Mouse (Mus musculus): ENCODE results near the gene Nap1l4.
A peak's percentile ranks its signal among the peaks of the same experiment; 100 is the strongest.
"Not testable (repeated sequence)": the region's sequence is repeated elsewhere in the genome, so short reads cannot be mapped to it uniquely, and the experiment has no call there.

Gene Nap1l4

GRCm38 (mm10) chr7:143548976-143549457 lies at the start of gene Nap1l4:
Gene Nap1l4 (minus strand): TSS chr7:143549106.
- peak; percentile 93 for DNase-seq

- DNase-seq, result peak; percentile 24
Observed at GRCm38 (mm10) chr7:143594865-143595264, 46.0 kb upstream of the Nap1l4 start.

- DNase-seq, result no peak
Observed at GRCm38 (mm10) chr7:143592255-143592654, 43.3 kb upstream of the Nap1l4 start.

GRCm38 (mm10) chr7:143588006-143588405 lies 39.1 kb upstream of the Nap1l4 start:
- no peak for DNase-seq

- DNase-seq, result no peak
Observed at GRCm38 (mm10) chr7:143587586-143587985, 38.7 kb upstream of the Nap1l4 start.

GRCm38 (mm10) chr7:143583956-143584355 lies 35.0 kb upstream of the Nap1l4 start:
- DNase-seq, result peak; percentile 72

- no peak for DNase-seq
Observed at GRCm38 (mm10) chr7:143583025-143583424, 34.1 kb upstream of the Nap1l4 start.

- no peak for DNase-seq
Observed at GRCm38 (mm10) chr7:143575751-143576150, 26.8 kb upstream of the Nap1l4 start.

GRCm38 (mm10) chr7:143565648-143566039 lies 16.7 kb upstream of the Nap1l4 start:
- no peak for DNase-seq

GRCm38 (mm10) chr7:143565015-143565647 lies 16.2 kb upstream of the Nap1l4 start:
- DNase-seq, result no peak

GRCm38 (mm10) chr7:143563787-143564186 lies 14.9 kb upstream of the Nap1l4 start:
- no peak for DNase-seq

GRCm38 (mm10) chr7:143557616-143558015 lies 8.7 kb upstream of the Nap1l4 start:
- DNase-seq, result no peak

- peak; percentile 35 for DNase-seq
Observed at GRCm38 (mm10) chr7:143556964-143557610, 8.2 kb upstream of the Nap1l4 start.

GRCm38 (mm10) chr7:143549588-143550220 lies 798 bp upstream of the Nap1l4 start:
- no peak for DNase-seq

GRCm38 (mm10) chr7:143548231-143548961 lies 510 bp downstream of the Nap1l4 start:
- DNase-seq, result no peak

- DNase-seq, result no peak
Observed at GRCm38 (mm10) chr7:143546554-143546953, 2.4 kb downstream of the Nap1l4 start.

- peak; percentile 20 for DNase-seq
Observed at GRCm38 (mm10) chr7:143544368-143544767, 4.5 kb downstream of the Nap1l4 start.

GRCm38 (mm10) chr7:143538671-143539070 lies 10.2 kb downstream of the Nap1l4 start:
- DNase-seq, result no peak

GRCm38 (mm10) chr7:143538229-143538628 lies 10.7 kb downstream of the Nap1l4 start:
- DNase-seq, result not testable (repeated sequence)

GRCm38 (mm10) chr7:143536251-143536650 lies 12.7 kb downstream of the Nap1l4 start:
- DNase-seq, result no peak

GRCm38 (mm10) chr7:143533284-143533683 lies 15.6 kb downstream of the Nap1l4 start:
- DNase-seq, result no peak

GRCm38 (mm10) chr7:143532410-143532809 lies 16.5 kb downstream of the Nap1l4 start:
- no peak for DNase-seq

- no peak for DNase-seq
Observed at GRCm38 (mm10) chr7:143519333-143519732, 29.6 kb downstream of the Nap1l4 start.
